Mouse (Mus musculus) stomach, embryonic 14.5 days (tissue): ENCODE measurements at regions not wholly inside any gene's neighbourhood (a gene's known extent, or its start where the extent isn't known, plus 50 kb on each side); places are given as distances from the start of the nearest gene placed in this dataset.

Experiments
- ATAC-seq: fragments of 200-750 bp; cut with Nextera tagmentation; 2 replicates; pipeline ENCODE4 v1.8.0; 2017; ENCODE audit warnings: low read depth, moderate TSS enrichment; ENCODE audit not compliant: insufficient number of reproducible peaks, insufficient read depth, low FRiP score
- H3K27ac ChIP-seq: fragments of 300-500 bp; sonication (generic); 2 replicates; pipeline ENCODE4 v1.5.1; 2014; ENCODE audit warnings: mild to moderate bottlenecking, low read length, moderate library complexity, mixed read lengths
- H3K27me3 ChIP-seq: fragments of 300-500 bp; sonication (generic); 2 replicates; pipeline ENCODE4 v1.6.1; 2014; ENCODE audit warnings: low read length, control low read depth, mixed read lengths; ENCODE audit not compliant: control insufficient read depth, insufficient read depth
- H3K36me3 ChIP-seq: fragments of 300-500 bp; sonication (generic); 2 replicates; pipeline ENCODE4 v1.6.1; 2014; ENCODE audit warnings: mild to moderate bottlenecking, control low read depth, low read length, moderate library complexity, mixed read lengths; ENCODE audit not compliant: control insufficient read depth, insufficient read depth
- H3K4me1 ChIP-seq: fragments of 300-500 bp; sonication (generic); 2 replicates; pipeline ENCODE4 v1.6.1; 2014; ENCODE audit warnings: low read length, control low read depth, mixed read lengths; ENCODE audit not compliant: control insufficient read depth, insufficient read depth
- H3K4me2 ChIP-seq: fragments of 300-500 bp; sonication (generic); replicated peaks from 2 replicates; pipeline ENCODE4 v1.6.1; 2014; ENCODE audit warnings: low read depth, low read length, control low read depth
- H3K4me3 ChIP-seq: fragments of 300-500 bp; sonication (generic); 2 replicates; pipeline ENCODE4 v1.5.1; 2014; ENCODE audit warnings: low read depth, low read length, control low read depth
- H3K9ac ChIP-seq: fragments of 300-500 bp; sonication (generic); replicated peaks from 2 replicates; pipeline ENCODE4 v1.6.1; 2014; ENCODE audit warnings: low read depth, mild to moderate bottlenecking, control low read depth, low read length, moderate library complexity, mixed read lengths
- H3K9me3 ChIP-seq: fragments of 300-500 bp; sonication (generic); 2 replicates; pipeline ENCODE4 v1.6.1; 2016; ENCODE audit warnings: low read depth, low read length, control low read depth; ENCODE audit not compliant: control insufficient read depth
- WGBS: fragments of 180-500 bp; shearing (Covaris S2); extraction: QIAGEN DNeasy Blood & Tissue Kit; methylation state at CpG from one replicate; pipeline ENCODE4 v1.1.7; 2014; 5-methylcytosine and 5-hydroxymethylcytosine counted together

GRCm38 (mm10) chr7:133288236-133288635 is 164.1 kb upstream of the Ctbp2 start:
- no peak overlapping the region for H3K27ac ChIP-seq
- WGBS = 67% methylated on average over 3 of the region's 3 CpGs
- H3K4me1 ChIP-seq = no peaks in the 10 kb centered on the region
- no peak overlapping the region for H3K4me2 ChIP-seq
- no peaks in the 10 kb centered on the region for H3K9me3 ChIP-seq
- no peaks in the 10 kb centered on the region for H3K36me3 ChIP-seq
- H3K27me3 ChIP-seq = no peaks in the 10 kb centered on the region
- no peak overlapping the region for H3K4me3 ChIP-seq
- no peak for ATAC-seq
- no peak overlapping the region for H3K9ac ChIP-seq

- Histone ChIP-seq H3K27me3 (no peaks in the 10 kb centered on the region), H3K36me3 (no peaks in the 10 kb centered on the region), H3K9me3 (no peaks in the 10 kb centered on the region), H3K4me2 (no peak overlapping the region), H3K4me1 (no peaks in the 10 kb centered on the region), H3K9ac (no peak overlapping the region), H3K4me3 (no peak overlapping the region), H3K27ac (no peak overlapping the region)
- 87% methylated on average over 7 of the region's 7 CpGs for WGBS
- no peak for ATAC-seq
Observed at GRCm38 (mm10) chr7:133286836-133287235, 162.7 kb upstream of the Ctbp2 start.

DNA sequence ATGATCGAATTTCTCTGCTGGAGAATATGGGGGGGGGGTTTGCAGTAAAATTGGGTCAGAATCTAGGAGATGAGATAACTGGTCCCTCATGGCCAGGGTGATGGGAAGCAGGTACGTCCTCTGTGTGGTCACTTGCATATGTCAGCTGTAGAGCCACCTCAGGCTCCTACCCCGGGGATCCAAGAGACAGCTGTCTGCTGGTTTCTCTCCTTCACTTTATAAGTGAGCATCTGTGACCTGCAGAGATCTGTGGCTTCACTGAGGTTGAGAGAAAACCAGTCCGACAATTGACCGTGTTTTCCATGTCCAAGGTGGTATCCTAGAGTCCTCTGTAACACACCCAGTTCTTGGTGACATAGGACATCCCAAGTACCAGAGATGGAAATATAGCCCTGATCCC is 162.1 kb upstream of the Ctbp2 start:
- 81% methylated on average over 5 of the region's 5 CpGs for WGBS
- Histone ChIP-seq H3K9me3 (no peaks in the 10 kb centered on the region), H3K27ac (no peak overlapping the region), H3K27me3 (no peaks in the 10 kb centered on the region), H3K4me2 (no peak overlapping the region), H3K4me3 (no peak overlapping the region), H3K36me3 (no peaks in the 10 kb centered on the region), H3K9ac (no peak overlapping the region), H3K4me1 (no peaks in the 10 kb centered on the region)
- ATAC-seq = no peak

DNA sequence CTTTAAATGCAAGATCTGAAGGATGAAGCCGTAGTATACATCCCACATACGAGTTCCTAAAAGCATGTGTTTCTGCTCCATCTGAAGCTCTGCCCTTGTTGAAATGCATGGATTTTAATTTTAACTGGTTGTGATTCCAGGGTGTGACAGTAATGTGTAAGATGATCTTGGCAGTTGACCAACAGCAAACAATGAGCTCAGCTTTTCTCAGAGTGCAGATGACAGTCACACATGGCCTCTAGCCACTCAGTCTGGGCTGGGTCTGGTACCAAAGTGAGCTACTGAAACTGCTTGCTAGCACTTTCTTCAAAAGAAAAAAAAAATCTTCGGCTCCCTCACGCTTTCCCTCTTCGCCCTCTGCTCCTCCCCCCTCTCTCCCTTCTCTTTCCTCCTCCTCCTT is 138.0 kb upstream of the Ctbp2 start:
- no peak overlapping the region for H3K9ac ChIP-seq
- H3K4me3 ChIP-seq = no peak overlapping the region
- no peaks in the 10 kb centered on the region for H3K36me3 ChIP-seq
- H3K27me3 ChIP-seq = no peaks in the 10 kb centered on the region
- H3K4me1 ChIP-seq = no peaks in the 10 kb centered on the region
- H3K9me3 ChIP-seq = no peaks in the 10 kb centered on the region
- WGBS = 52% methylated on average over 5 of the region's 5 CpGs
- H3K4me2 ChIP-seq = no peak overlapping the region
- H3K27ac ChIP-seq = no peak overlapping the region
- no peak for ATAC-seq

DNA sequence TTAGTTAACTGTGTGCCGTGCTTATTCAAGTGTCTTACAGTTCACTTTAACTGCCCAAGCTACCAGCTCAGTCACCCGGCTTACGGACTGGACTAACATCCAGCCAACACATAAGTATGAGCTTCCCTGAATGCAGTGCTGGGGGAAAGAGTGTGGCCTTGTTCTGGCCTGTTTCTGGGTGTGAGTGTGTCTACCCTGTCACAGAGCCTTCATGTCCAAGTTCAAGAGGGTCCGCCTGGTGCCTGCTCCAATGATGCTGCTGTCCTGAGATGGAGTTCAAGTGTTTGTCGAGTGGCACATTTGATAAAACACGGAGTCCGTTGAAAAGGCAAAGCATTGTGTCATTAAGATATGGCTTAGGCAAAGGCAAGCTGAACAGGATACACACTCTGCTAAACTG is 135.0 kb upstream of the Ctbp2 start:
- Histone ChIP-seq H3K4me2 (no peak overlapping the region), H3K27ac (no peak overlapping the region), H3K4me3 (no peak overlapping the region), H3K9me3 (no peaks in the 10 kb centered on the region), H3K4me1 (no peaks in the 10 kb centered on the region), H3K36me3 (no peaks in the 10 kb centered on the region), H3K27me3 (no peaks in the 10 kb centered on the region), H3K9ac (no peak overlapping the region)
- WGBS = 87% methylated on average over 7 of the region's 7 CpGs
- no peak for ATAC-seq

DNA sequence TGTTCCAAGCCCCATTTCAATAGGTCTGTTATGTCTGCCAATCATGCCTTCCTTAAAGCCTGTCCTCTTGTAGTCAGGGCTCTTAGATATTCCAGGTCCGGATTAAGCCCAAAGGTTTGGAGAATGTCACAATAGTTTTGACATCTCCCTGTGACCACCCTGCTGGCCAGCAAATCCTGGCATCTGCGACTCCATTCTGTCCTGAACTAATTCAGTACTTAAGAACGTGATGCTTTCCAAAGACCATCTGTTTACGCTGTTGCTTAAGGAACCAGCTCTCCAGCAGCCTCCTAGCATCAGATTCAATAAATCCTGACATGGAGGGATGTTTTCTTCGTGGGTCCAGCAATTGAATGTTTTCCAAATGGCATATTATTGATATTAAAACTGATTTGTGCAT is 132.7 kb upstream of the Ctbp2 start:
- Histone ChIP-seq H3K4me2 (no peak overlapping the region), H3K36me3 (no peaks in the 10 kb centered on the region), H3K27ac (no peak overlapping the region), H3K9me3 (no peaks in the 10 kb centered on the region), H3K4me3 (no peak overlapping the region), H3K4me1 (no peaks in the 10 kb centered on the region), H3K27me3 (no peaks in the 10 kb centered on the region), H3K9ac (no peak overlapping the region)
- ATAC-seq = no peak
- 54% methylated on average over 5 of the region's 5 CpGs for WGBS

DNA sequence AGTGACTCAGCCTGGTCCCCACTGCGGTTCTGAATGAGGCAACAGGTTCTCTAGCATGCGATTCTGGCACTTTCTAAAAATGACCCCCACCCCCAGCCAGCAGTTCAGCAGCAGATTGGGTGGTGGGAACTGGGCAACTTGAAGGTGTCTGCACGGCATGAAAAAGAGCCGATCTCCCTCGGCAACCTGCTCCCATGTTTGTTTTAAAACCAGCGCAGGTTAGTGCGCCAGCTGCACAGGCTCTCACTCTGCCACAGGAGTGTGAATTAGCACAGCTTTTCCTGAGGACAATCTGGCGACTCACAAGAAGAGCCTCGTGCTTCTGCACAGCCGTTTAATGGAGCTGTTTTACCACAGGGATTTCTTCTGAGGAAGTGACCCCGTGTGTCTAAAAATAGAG is 120.4 kb upstream of the Ctbp2 start:
- H3K36me3 ChIP-seq = no peaks in the 10 kb centered on the region
- ATAC-seq = no peak
- H3K9ac ChIP-seq = no peak overlapping the region
- H3K4me2 ChIP-seq = 0 out of 2 replicates have a peak overlapping the region, but pooled peaks have one; percentile 20
- H3K4me3 ChIP-seq = no peak overlapping the region
- no peak overlapping the region for H3K27ac ChIP-seq
- H3K9me3 ChIP-seq = no peaks in the 10 kb centered on the region
- WGBS = 18% methylated on average over 11 of the region's 11 CpGs
- H3K4me1 ChIP-seq = no peaks in the 10 kb centered on the region
- H3K27me3 ChIP-seq = no peaks in the 10 kb centered on the region

- no peak overlapping the region for H3K4me3 ChIP-seq
- WGBS = 74% methylated on average over 5 of the region's 5 CpGs
- no peak overlapping the region for H3K4me2 ChIP-seq
- ATAC-seq = no peak
- H3K27ac ChIP-seq = no peak overlapping the region
- no peaks in the 10 kb centered on the region for H3K4me1 ChIP-seq
- H3K9me3 ChIP-seq = no peaks in the 10 kb centered on the region
- H3K36me3 ChIP-seq = no peaks in the 10 kb centered on the region
- H3K9ac ChIP-seq = no peak overlapping the region
- H3K27me3 ChIP-seq = no peaks in the 10 kb centered on the region
Observed at GRCm38 (mm10) chr7:133234326-133234725, 110.2 kb upstream of the Ctbp2 start.

- ATAC-seq = no peak
- 89% methylated on average over 10 of the region's 10 CpGs for WGBS
- Histone ChIP-seq H3K36me3 (no peaks in the 10 kb centered on the region), H3K9ac (no peak overlapping the region), H3K27me3 (no peaks in the 10 kb centered on the region), H3K27ac (no peak overlapping the region), H3K9me3 (no peaks in the 10 kb centered on the region), H3K4me3 (no peak overlapping the region), H3K4me1 (no peaks in the 10 kb centered on the region), H3K4me2 (no peak overlapping the region)
Observed at GRCm38 (mm10) chr7:133232889-133233441, 108.8 kb upstream of the Ctbp2 start.
